Mouse (Mus musculus): ENCODE data around the gene Git2.
A peak's percentile ranks its signal among the peaks of the same experiment; 100 is the strongest.

The Git2 gene

DNA sequence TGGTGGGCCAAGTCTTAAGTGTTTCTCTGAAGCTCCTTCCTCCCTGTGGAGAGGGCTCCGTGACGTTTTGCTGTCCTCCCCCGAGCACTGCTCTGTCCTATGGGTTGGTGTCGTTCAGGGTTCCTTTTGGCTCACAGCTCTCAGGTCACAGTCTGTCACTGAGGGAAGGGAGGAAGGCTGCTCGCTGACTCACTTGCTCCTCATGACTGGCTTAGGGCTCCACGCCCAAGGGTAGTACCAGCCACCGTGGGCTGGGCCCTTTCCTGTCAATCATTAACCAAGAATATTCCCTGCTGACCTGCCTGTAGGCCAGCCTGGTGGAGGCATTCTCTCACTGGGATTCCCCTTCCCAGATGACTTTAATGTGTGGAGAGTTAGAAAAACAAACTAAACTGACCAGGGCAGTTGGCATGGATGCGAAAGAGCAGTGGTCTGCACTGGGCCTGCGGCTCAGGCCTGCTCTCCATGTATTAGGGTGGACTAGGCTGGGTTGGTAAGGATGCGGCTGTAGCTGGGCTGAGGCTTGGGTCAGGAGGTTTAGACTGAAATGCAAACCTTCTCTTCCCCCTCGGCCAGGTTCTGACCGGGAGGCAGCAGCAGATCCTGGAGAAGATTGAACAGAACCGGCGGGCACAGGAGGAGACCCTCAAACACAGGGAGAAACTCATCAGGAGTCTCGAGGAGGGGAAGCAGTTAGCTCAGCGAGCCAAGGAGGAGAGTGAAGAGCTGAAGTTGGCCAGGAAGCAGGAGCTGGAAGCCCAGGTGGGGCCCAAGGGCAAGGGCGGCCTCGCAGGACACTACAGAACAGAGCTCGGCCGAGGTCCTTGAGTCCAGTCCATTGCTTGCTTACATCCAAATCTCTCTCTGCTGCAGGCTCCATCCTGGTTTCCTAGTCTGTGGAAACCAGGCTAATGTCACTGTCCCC, 56.1 kb downstream of the Git2 start:
- peak; percentile 52 to 74 for DNase-seq

GRCm38 (mm10) chr5:114718483-114718882, 56.8 kb downstream of the Git2 start:
- DNase-seq: no peak

GRCm38 (mm10) chr5:114717937-114718336, 57.4 kb downstream of the Git2 start:
- no peak for DNase-seq

GRCm38 (mm10) chr5:114717292-114717691, 58.0 kb downstream of the Git2 start:
- no peak for DNase-seq

GRCm38 (mm10) chr5:114714551-114714950, 60.8 kb downstream of the Git2 start:
- DNase-seq: no peak

DNA sequence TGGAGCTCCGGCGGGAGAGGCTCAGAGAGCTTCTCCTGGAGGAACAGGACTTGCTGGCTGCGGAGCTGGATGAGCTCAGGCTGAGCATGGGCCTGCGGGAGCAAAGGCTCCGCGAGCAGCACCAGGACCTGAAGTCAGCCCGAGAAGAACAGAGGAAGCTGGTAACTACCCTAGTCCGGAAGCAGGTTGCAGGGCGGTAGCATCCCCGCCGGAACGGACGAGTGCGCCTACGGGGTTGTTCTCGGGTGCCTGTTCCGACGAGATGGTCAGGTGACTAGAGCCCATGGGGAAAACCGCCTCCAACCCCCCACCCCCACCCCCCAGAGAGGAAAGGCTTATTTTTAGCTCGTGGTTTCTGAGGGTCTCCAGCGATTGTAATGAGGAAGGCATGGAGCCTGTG, 66.0 kb downstream of the Git2 start:
- no peak for DNase-seq

GRCm38 (mm10) chr5:114708491-114708890, 66.8 kb downstream of the Git2 start:
- DNase-seq: no peak

GRCm38 (mm10) chr5:114707265-114708068, 67.8 kb downstream of the Git2 start, which contains the start of gene Tchp:
Gene Tchp (plus strand): TSS chr5:114707760.
- DNase-seq: peak; percentile 97 to 98

DNA sequence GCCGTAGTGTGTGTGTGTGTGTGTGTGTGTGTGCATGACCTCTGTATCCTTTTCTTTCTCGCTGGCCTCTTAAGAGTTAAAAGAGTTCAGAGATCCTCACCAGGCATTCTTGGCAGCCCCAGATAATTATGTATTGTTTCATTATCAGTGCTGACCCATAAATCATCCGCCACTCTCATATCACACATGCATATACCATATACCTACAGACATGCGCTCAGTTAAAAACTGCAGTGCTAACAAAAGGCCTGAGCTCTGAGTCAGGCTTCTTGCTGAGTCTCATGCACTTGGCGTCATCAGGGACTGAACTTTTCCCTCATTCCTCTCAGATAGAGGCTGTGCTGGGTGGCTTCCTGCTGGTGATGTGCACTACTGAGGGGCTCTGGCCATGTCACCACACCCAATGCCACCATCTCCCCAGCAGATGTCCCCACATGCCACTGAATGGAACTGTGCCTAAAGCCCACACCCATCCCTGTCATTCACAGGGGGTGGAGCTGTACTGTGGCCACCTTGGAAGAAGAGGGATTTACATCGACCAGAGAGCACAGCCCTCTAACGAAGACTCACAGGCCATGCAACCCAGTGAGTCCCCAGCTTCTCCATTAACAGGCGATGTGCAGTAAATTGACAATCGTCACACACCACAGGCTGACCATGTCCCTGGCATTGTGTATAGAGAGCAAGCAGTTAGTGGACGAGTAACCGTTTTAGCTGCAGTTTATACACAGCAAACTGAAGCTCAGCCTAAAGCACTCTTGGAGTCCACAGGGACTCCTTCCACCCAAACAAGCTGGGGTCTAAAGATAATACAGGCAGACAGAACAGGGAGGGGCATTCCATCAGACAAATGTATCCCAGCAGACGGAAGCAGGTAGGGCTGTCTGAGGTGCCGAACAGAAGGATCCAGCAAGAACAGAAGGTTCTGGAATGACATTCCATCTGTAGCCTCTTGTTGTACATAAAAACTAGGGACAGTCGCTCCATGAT, 72.6 kb downstream of the Git2 start:
- peak; percentile 61 to 68 for DNase-seq

GRCm38 (mm10) chr5:114699015-114699414, 76.3 kb downstream of the Git2 start:
- DNase-seq: no peak

GRCm38 (mm10) chr5:114698044-114698746, 77.1 kb downstream of the Git2 start:
- no peak for DNase-seq

DNA sequence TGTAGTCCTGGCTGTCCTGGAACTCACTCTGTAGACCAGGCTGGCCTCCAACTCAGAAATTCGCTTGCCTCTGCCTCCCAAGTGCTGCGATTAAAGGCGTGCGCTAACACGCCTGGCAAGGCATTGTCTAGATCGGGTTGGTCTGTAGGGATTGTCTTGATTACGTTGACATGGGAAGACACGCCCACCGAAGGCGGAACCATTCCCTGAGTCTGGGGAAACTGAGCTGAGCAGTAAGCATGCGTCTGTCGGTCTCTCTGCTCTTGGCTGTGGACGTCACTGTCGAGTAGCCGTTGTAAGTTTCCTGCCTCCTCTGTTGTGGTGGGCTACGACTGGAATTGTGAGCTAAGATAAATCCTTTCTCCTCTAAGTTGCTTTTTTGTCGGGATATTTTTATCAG, 78.4 kb downstream of the Git2 start:
- DNase-seq: no peak

GRCm38 (mm10) chr5:114695775-114696174, 79.5 kb downstream of the Git2 start:
- no peak for DNase-seq

GRCm38 (mm10) chr5:114690633-114691567, 84.4 kb downstream of the Git2 start, which contains the start of gene Gltp:
Gene Gltp (minus strand): TSS chr5:114690984.
- peak; percentile 93 to 96 for DNase-seq

DNA sequence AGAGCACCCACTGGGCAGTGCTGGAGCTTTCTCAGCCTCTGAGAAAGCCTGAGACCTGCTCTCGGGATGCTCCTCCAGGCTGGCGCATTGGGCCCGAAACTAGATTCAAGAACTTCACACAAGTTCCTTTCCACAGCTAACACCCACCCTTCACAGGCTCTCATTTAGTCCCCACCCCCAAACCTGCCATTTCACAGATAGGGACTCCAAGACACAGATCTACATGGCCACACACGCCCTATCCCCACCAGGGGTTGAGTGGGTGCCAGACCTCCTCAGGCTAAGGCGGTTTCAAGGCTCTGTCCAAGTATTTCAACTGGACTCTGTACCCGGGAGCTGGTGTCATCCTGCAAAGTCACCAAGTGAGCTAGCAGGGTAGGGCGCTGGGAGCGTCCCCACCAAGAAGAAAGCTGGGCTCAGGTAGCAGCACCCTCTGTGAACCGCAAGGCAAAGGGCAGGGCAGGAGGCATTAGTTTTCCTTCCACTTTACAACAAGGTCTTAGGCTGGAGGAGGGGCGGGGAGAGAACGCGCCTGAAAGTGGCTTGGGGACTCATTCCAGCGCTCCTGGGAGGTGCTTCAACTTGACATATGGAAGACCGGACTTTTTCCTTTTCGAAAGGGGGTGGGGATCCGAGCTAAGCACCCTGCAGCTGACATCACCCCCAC, 85.5 kb downstream of the Git2 start:
- DNase-seq: peak; percentile 41 to 63

- DNase-seq: no peak
These were observed 86.6 kb downstream of the Git2 start for GRCm38 (mm10) chr5:114688703-114689102.

DNA sequence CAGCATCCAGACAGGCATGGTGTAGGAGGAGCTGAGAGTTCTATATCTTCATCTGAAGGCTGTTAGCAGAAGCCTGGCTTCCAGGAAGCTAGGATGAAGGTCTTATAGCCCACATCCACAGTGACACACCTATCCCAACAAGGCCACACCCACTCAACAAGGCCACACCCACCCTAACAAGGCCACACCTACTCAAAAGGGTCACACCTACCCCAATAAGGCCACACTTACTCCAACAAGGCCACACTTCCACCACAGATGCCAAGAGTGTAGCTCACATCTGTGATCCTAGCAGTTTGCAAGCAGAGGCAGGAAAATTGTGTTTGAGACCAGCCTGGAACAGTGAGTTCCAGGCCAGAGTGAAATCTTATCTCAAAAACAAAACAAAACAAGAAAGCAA, 87.4 kb downstream of the Git2 start:
- DNase-seq: no peak

DNA sequence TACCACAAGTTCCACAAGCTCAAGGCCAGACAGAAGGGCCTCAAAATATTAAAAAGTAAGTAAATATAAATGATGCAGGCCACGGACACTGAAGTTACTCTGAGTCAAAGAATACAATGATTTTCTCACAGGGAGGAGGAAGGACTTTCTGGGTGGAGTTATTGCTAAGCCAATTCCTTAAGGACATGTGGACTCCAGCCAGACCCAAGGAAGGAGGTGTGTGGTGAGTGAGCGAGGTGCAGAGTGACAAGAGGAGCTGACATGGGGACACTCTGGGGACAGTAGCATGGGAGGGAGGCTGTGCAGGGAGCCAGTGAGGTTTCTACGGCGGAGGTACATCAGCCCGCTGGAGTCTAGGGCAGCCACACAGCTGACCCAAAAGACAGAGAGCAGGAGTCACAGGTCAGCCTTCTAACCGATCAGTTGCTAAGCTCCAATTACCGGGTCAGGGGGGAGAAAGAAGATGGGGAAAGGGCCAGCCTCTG, 88.5 kb downstream of the Git2 start:
- no peak for DNase-seq

GRCm38 (mm10) chr5:114685986-114686385, 89.3 kb downstream of the Git2 start:
- no peak for DNase-seq

DNA sequence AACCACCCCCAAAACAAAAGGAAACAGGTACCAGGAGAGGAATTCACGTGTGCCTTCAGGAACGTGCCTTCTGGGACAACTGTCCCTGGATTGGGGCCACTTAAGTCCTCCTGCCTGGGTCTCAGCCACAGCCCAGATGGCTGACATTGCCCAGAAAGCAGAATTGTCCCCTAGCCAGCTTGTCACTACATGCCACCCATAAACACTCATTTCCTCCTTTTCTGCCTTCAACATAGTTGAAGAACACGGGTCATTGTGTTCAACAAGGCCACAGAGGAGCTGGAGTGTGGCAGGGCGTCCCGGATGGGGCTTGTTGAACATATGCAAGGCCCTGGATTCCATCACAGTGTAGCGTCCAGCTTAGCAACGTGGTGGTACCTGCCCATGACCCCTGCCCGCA, 93.6 kb downstream of the Git2 start:
- DNase-seq: no peak
